Mouse (Mus musculus) myocyte (in vitro differentiated cells): Measurements from ENCODE around the gene Zfp513. TPM values are rescaled to one million over a fixed set of nuclear protein-coding genes. Genes with fewer than 3 reads are reported as not detected.
A peak's percentile ranks its signal among the peaks of the same experiment; 100 is the strongest.

Source experiments
- H3K27me3 ChIP-seq: one replicate; pipeline ENCODE4 v1.6.1; 2011; ENCODE audit not compliant: control insufficient read depth, insufficient read depth, insufficient read length
- H3K36me3 ChIP-seq: one replicate; pipeline ENCODE4 v1.6.1; 2011; ENCODE audit not compliant: control insufficient read depth, insufficient read depth
- H3K4me2 ChIP-seq: one replicate; pipeline ENCODE4 v1.6.1; 2011; ENCODE audit warnings: low read depth, control low read depth
- H3K4me3 ChIP-seq: one replicate; pipeline ENCODE4 v1.5.1; 2011; ENCODE audit warnings: mild to moderate bottlenecking, control low read depth, moderate library complexity
- H3K79me2 ChIP-seq: one replicate; pipeline ENCODE4 v1.6.1; 2011; ENCODE audit not compliant: control insufficient read depth, insufficient read depth
- H3ac ChIP-seq: one replicate; pipeline ENCODE4 v1.6.1; 2011; ENCODE audit not compliant: control insufficient read depth, insufficient read length
- CEBPB ChIP-seq: IDR thresholded peaks from 2 replicates; pipeline ENCODE4 v1.6.1; 2011; ENCODE audit warnings: mild to moderate bottlenecking, moderate library complexity; ENCODE audit not compliant: poor library complexity, insufficient read depth, severe bottlenecking
- E2F4 ChIP-seq: IDR thresholded peaks from one replicate; pipeline ENCODE4 v1.6.1; 2011; ENCODE audit warnings: mild to moderate bottlenecking, control low read depth, moderate library complexity; ENCODE audit not compliant: insufficient read depth
- MAX ChIP-seq: IDR thresholded peaks from one replicate; pipeline ENCODE4 v1.6.1; 2011; ENCODE audit warnings: low read depth, mild to moderate bottlenecking, control low read depth
- MYOD1 ChIP-seq, 3 experiments: IDR thresholded peaks; one replicate each; pipeline ENCODE4 v1.6.1; 2011; ENCODE audit warnings: control low read depth in 2 of 3, low read depth in 2 of 3, mild to moderate bottlenecking in 2 of 3, moderate library complexity in 1 of 3; ENCODE audit not compliant: insufficient read length in 2 of 3, control insufficient read depth in 1 of 3
- MYOG ChIP-seq, 3 experiments: IDR thresholded peaks; one replicate each; pipeline ENCODE4 v1.6.1; 2011; ENCODE audit warnings: control low read depth in 2 of 3, low read depth in 2 of 3, mild to moderate bottlenecking in 2 of 3; ENCODE audit not compliant: insufficient read length in 2 of 3, control insufficient read depth in 1 of 3, insufficient read depth in 1 of 3
- POLR2A ChIP-seq: IDR thresholded peaks from one replicate; pipeline ENCODE4 v1.6.1; 2011; ENCODE audit warnings: low read depth, mild to moderate bottlenecking, control low read depth, moderate library complexity; ENCODE audit not compliant: insufficient read length
- POLR2AphosphoS2 ChIP-seq: IDR thresholded peaks from one replicate; pipeline ENCODE4 v1.6.1; 2011; ENCODE audit warnings: low read depth, control low read depth; ENCODE audit not compliant: insufficient read length
- REST ChIP-seq: IDR thresholded peaks from one replicate; pipeline ENCODE4 v1.6.1; 2011; ENCODE audit warnings: mild to moderate bottlenecking, control low read depth, moderate library complexity; ENCODE audit not compliant: insufficient read depth, insufficient read length
- SRF ChIP-seq: IDR thresholded peaks from one replicate; pipeline ENCODE4 v1.6.1; 2011; ENCODE audit warnings: low read depth; ENCODE audit not compliant: control insufficient read depth, insufficient read length
- TCF12 ChIP-seq: IDR thresholded peaks from one replicate; pipeline ENCODE4 v1.6.1; 2011; ENCODE audit warnings: mild to moderate bottlenecking, control low read depth; ENCODE audit not compliant: poor library complexity, insufficient read depth, severe bottlenecking
- TCF3 ChIP-seq: IDR thresholded peaks from one replicate; pipeline ENCODE4 v1.6.1; 2011; ENCODE audit warnings: low read depth, control low read depth; ENCODE audit not compliant: insufficient read length
- USF1 ChIP-seq: IDR thresholded peaks from one replicate; pipeline ENCODE4 v1.6.1; 2011; ENCODE audit warnings: low read depth, mild to moderate bottlenecking, control low read depth, moderate library complexity
- polyA plus RNA-seq: library from polyadenylated mRNA; unstranded; fragments of >200 nt; fragmentation: generic; extraction: Trizol; gene quantifications from one replicate; pipeline ENCODE4 v1.2.1, GENCODE M21; 2012; ENCODE audit warnings: missing spikeins

Gene Zfp513
- polyA plus RNA-seq, 1 experiment = 25.6 TPM

- peaks cover 10% of the 10 kb centered on the region for H3K79me2 ChIP-seq
- TF ChIP-seq TCF3 (no peak), POLR2AphosphoS2 (no peak), SRF (no peak), TCF12 (no peak), E2F4 (no peak), USF1 (no peak), CEBPB (no peak), MAX (no peak), MYOD1 (IDR thresholded peaks at IDR 0.05; ENCODE audit: control insufficient read depth in 1 of 3, insufficient read length in 2 of 3, low read depth in 2 of 3) (no peak)
- H3K4me2 ChIP-seq = no peak overlapping the region
- no peak overlapping the region for H3K4me3 ChIP-seq
- peaks cover 9% of the 10 kb centered on the region for H3K36me3 ChIP-seq
- H3ac ChIP-seq = no peak overlapping the region
- no peaks in the 10 kb centered on the region for H3K27me3 ChIP-seq
These were observed 18.4 kb downstream of the Zfp513 start for GRCm38 (mm10) chr5:31183678-31184077.

- Histone ChIP-seq H3K36me3 (no peaks in the 10 kb centered on the region), H3K4me2 (no peak overlapping the region), H3K27me3 (no peaks in the 10 kb centered on the region), H3K79me2 (peaks cover 34% of the 10 kb centered on the region), H3K4me3 (peak overlapping the region; percentile 92), H3ac (no peak overlapping the region)
- TF ChIP-seq POLR2AphosphoS2 (no peak), SRF (no peak), CEBPB (no peak), TCF12 (no peak), MAX (no peak), TCF3 (no peak), MYOG (IDR thresholded peaks at IDR 0.05; ENCODE audit: control insufficient read depth in 1 of 3, insufficient read depth in 1 of 3, insufficient read length in 2 of 3, low read depth in 2 of 3) (no peak), MYOD1 (IDR thresholded peaks at IDR 0.05; ENCODE audit: control insufficient read depth in 1 of 3, insufficient read length in 2 of 3, low read depth in 2 of 3) (no peak), REST (no peak), E2F4 (no peak), USF1 (no peak)
These were observed 20.8 kb downstream of the Zfp513 start for GRCm38 (mm10) chr5:31181183-31181770.

- no peaks in the 10 kb centered on the region for H3K27me3 ChIP-seq
- peak within 1 kb of the TSS; percentile 80 for H3ac ChIP-seq
- H3K4me3 ChIP-seq = peak within 1 kb of the TSS; percentile 92
- H3K4me2 ChIP-seq = peak within 1 kb of the TSS; percentile 95
- no peak for TF ChIP-seq MAX
- peak; percentile 79 for TF ChIP-seq E2F4
- no peak for TF ChIP-seq REST
- TF ChIP-seq CEBPB = no peak
- peak; percentile 90 for TF ChIP-seq POLR2A
- TF ChIP-seq TCF12 = no peak
- no peak for TF ChIP-seq USF1
- peak; percentile 78 for TF ChIP-seq POLR2AphosphoS2
- TF ChIP-seq MYOD1 (IDR thresholded peaks at IDR 0.05; ENCODE audit: control insufficient read depth in 1 of 3, insufficient read length in 2 of 3, low read depth in 2 of 3) = no peak
- TF ChIP-seq TCF3 = no peak
- TF ChIP-seq MYOG (IDR thresholded peaks at IDR 0.05; ENCODE audit: control insufficient read depth in 1 of 3, insufficient read depth in 1 of 3, insufficient read length in 2 of 3, low read depth in 2 of 3) = peak in 1 of 3 experiments; percentile 2
- TF ChIP-seq SRF = no peak
- peaks cover 47% of the 10 kb centered on the region for H3K79me2 ChIP-seq
- no peaks in the 10 kb centered on the region for H3K36me3 ChIP-seq
These were observed 22.1 kb downstream of the Zfp513 start, which contains the start of the genes Gm29609 and Gtf3c2 for GRCm38 (mm10) chr5:31179766-31180630. TSS of gene Gm29609 (minus strand) at chr5:31179911. TSS of gene Gtf3c2 (minus strand) at chr5:31180144.

GRCm38 (mm10) chr5:31179301-31179765, 22.8 kb downstream of the Zfp513 start:
- Histone ChIP-seq H3K79me2 (peaks cover 53% of the 10 kb centered on the region), H3K4me2 (peak overlapping the region; percentile 83), H3K4me3 (peak overlapping the region; percentile 92), H3ac (peak overlapping the region; percentile 80), H3K27me3 (no peaks in the 10 kb centered on the region), H3K36me3 (peaks cover 2% of the 10 kb centered on the region)
- TF ChIP-seq E2F4 (peak; percentile 50), MAX (no peak)

GRCm38 (mm10) chr5:31168630-31169029, 33.5 kb downstream of the Zfp513 start:
- peaks cover 56% of the 10 kb centered on the region for H3K36me3 ChIP-seq
- no peak overlapping the region for H3ac ChIP-seq
- no peak for TF ChIP-seq MYOD1 (IDR thresholded peaks at IDR 0.05; ENCODE audit: control insufficient read depth in 1 of 3, insufficient read length in 2 of 3, low read depth in 2 of 3)
- TF ChIP-seq CEBPB = no peak
- no peak overlapping the region for H3K4me3 ChIP-seq
- no peak overlapping the region for H3K4me2 ChIP-seq
- H3K27me3 ChIP-seq = no peaks in the 10 kb centered on the region
- no peaks in the 10 kb centered on the region for H3K79me2 ChIP-seq
